Mouse (Mus musculus) ES-Bruce4 (cell line): ENCODE results near the gene Elfn1.

ENCODE experiments used
- CTCF ChIP-seq: IDR thresholded peaks from one replicate; pipeline ENCODE4 v1.8.1; 2011; ENCODE audit warnings: low read depth, low read length
- EP300 ChIP-seq: IDR thresholded peaks from 2 replicates; pipeline ENCODE4 v1.6.1; 2011; ENCODE audit warnings: low read depth, low read length; ENCODE audit not compliant: insufficient read depth

GRCm38 (mm10) chr5:139910755-139911300, 3.1 kb downstream of the Elfn1 start:
- TF ChIP-seq CTCF = no peak
- TF ChIP-seq EP300 = no peak
